Mouse (Mus musculus) small intestine, adult 2 months (tissue): ENCODE measurements at regions not wholly inside any gene's neighbourhood (a gene's known extent, or its start where the extent isn't known, plus 50 kb on each side); places are given as distances from the start of the nearest gene placed in this dataset.

Experiments
- CTCF ChIP-seq: fragments of 200-500 bp; IDR thresholded peaks from 2 replicates; pipeline ENCODE4 v1.5.1; 2012; ENCODE audit warnings: low read depth, mild to moderate bottlenecking, control low read depth, inconsistent platforms, low read length, moderate library complexity, mixed read lengths; ENCODE audit not compliant: insufficient replicate concordance, insufficient read length; ENCODE audit errors: extremely low read depth
- POLR2A ChIP-seq: fragments of 200-500 bp; IDR thresholded peaks from 2 replicates; pipeline ENCODE4 v1.6.1; 2012; ENCODE audit warnings: low read depth, mild to moderate bottlenecking, control low read depth, inconsistent platforms, low read length, moderate library complexity

- TF ChIP-seq CTCF, result no peak
- TF ChIP-seq POLR2A, result no peak
Observed at GRCm38 (mm10) chr11:45349331-45349730, 502.5 kb upstream of the Clint1 start.
